Mouse (Mus musculus) cerebellum, adult 18-20 months (tissue): ENCODE measurements around the gene Hes2.

Experiments used
- DNase-seq, 2 experiments: peaks; one replicate each; pipeline ENCODE4 v3.0.0; 2021

Hes2 gene

DNA sequence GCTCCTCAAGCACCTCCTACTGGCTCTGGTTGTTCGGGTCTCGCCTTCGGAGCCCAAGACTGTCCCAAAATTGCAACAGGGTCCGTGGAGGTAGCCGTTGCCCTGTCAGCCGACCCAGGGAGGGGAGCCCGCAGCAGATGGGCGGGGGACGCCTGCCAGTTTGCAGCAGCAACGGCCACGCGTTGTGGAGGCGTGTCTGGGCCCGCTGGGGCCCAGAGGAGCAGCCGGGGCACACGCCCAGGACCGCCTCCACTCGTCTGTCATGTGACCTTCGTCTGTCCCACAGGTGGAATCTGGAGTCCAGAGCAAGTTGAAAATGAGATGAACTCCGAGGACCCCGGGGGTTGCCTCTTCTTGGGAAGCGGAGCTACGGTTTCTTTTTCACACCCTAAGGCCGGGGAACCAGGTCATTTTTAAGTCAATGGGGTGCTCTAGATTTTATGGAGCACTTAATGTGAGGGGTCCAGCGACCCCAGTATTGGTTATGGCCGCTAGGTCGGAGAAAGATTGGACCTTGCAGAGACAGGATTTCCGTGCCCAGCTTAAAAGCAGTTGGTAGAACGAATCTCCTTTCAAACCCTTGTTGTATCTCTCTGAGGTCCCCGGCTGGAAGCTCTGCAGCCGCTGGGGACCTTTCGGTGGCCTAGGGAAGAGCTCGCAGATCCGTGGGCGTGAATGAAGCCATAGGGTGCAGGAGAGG lies at the start of gene Hes2:
TSS of gene Hes2 (plus strand) at position 283 of the 700 bp plus-strand sequence.
- DNase-seq: no peak

GRCm38 (mm10) chr4:152109509-152109908 lies 49.2 kb upstream of the Hes2 start:
- no peak for DNase-seq

DNA sequence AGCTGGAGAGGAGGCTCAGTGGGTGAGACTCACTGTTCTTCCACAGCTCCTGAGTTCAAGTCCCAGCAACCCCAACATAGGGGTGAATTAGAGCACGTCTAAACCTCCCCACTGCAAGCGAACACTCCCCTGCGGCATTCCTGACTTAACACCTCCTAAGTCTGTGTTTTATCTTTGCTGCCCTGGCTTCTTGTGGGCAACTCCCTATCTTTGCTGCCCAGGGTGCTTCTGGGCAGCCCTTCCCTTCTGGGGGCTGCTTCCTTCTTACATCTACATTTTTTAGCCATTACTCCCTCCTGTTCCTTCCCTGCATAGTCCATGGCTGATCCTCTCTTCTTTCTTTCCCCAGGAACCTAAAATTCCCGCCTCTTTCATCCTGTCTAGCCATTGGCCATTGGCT lies 48.0 kb upstream of the Hes2 start:
- DNase-seq: no peak

DNA sequence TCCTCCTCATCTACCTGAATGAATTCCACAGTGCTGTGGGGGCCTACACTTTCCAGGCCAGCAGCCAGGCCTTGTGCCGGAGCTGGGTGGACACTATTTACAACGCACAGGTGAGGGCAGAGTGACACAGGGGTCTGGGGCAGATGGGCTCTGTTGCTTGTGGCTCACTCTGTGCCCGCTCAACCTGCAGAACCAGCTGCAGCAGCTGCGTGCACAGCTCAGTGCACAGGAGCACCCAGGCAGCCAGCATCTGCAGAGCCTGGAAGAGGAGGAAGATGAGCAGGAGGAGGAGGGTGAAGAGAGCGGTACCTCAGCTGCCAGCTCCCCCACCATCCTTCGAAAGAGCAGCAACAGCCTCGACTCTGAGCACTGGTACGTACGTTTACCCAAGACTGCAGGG lies 46.3 kb upstream of the Hes2 start:
- no peak for DNase-seq

DNA sequence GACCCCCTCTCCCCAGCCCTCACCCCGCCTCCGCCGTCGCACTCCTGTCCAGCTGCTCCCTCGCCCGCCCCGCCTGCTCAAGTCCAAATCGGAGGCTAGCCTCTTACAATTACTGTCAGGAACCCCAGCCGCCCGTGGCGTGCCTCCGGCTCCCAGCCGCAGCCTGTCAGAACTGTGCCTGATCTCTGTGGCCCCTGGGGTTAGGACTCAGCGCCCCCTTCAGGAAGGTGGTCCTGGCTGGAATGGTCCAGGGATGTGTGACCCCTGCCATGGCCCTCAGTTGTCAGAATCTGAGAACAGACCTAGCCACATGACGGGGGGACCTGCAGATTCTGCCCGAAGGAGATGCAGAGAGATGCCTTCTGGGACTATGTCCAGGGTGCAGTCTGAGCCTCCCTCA lies 44.6 kb upstream of the Hes2 start:
- no peak for DNase-seq

GRCm38 (mm10) chr4:152115921-152116612 lies 42.6 kb upstream of the Hes2 start, which contains the start of gene Tnfrsf25:
Gene Tnfrsf25, plus strand, starts transcription at chr4:152115934.
- no peak for DNase-seq

- DNase-seq: no peak
Measured at GRCm38 (mm10) chr4:152117538-152117937, 41.1 kb upstream of the Hes2 start.

- DNase-seq: peak in 1 of 2 experiments; percentile 33
Measured at GRCm38 (mm10) chr4:152119396-152120292, 39.0 kb upstream of the Hes2 start.

DNA sequence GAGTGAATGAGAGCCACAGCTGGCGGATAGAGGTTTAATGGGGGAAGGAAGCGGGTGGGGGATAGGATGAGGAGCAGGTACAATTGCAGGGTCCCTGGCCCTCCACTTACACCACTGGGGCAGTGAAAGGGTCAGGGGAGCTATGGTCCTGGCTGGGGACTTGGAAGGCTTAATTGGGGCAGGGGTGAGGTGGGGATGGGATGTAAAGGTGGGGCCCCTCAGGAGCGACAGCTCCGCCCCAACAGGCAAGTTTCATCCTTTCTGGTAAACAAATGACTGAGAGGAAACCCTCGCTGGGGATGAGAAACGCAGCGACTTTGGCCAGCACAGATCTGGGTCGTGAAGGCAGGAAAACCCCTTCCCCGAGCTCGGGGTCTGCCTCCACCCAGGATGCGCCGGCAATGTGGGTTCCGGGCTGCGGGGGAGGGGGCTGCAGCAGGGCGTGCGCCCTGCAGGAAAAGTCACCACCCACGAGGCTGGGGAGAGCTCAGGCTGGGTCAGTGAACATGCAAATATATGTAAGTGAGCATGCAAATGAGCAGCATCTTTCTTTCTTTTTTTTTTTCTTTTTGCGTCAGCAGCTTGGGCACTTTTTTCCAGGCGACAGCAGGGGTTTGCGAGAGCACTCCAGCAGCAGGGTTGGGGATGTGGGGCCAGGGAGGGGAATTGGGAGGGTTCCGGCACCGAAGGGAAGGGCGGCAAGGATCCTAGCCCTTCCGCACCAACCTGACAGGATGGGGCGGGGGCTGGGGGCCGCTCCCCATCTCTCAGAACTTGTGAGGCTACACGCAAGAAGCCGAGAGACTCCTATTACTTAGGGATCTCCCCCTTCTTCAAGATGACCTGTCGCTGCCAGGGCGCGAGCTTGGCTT lies 38.1 kb upstream of the Hes2 start:
- DNase-seq: no peak

- no peak for DNase-seq
Measured at GRCm38 (mm10) chr4:152121183-152121505, 37.5 kb upstream of the Hes2 start.

GRCm38 (mm10) chr4:152124361-152124961 lies 34.2 kb upstream of the Hes2 start:
- no peak for DNase-seq

- DNase-seq: peak; percentile 49 to 58
Measured at GRCm38 (mm10) chr4:152125161-152126025, 33.3 kb upstream of the Hes2 start.

DNA sequence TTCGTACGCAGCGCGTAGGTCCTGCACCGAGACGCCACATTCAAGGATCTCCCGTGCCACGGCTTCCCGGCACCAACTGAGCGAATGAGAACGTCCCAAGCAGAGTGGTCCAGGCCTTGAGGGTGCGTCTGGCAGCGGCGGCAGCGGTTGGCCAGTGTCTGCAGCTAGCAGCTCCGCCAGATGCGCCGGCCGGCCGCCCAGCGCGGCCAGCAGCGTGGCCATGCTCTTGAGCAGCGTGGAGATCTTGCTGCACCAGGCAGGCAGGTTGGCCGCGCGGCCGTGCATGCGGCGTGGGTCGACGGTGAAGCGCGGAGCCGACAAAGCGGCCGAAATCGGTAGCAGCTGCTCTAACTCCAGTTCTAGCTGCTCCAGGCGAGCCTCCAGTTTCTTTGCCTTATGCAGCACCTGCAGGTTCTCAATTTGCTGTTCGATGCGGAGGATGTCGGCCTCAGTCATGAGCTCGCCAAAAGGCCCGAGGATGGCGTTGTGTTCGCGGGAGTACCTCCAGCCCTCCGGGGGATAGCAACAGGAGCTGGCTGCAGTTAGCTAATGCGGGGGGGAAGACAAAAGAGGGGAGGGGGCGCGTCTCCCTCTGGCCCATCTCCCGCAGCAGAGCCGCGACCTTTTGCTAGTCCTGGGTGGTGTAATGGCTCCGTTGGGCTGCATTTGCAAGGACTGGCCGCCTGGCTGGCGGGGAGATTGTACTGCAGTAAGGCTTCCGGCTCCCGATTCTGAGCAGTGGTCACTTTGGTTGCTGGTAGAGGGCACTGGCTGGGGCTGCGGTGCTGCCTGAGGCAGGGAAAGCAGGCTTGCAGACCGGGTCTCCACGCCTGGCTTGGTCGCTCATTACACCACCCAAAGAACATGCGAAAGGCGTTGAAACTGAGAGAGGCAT lies 32.4 kb upstream of the Hes2 start:
- DNase-seq: peak in 1 of 2 experiments; percentile 15

DNA sequence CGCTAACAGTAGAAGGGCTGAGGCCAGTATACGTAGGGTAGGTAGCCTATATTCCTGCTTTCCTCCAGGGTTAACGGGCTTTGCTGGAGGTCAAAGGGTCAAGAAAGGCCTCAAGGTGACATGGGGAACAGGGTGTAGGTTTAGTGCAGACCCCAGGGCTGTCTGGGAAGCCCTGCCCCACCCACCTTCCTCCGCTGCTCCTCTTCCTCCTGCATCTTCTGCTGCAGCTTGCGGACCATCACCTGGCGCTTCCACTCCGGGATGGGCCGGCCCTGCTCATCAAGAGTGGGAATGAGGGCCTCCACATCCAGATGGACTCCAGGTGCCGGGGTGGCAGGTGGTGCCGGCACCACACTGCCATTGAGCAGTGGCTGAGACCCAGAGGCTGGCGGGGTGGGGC lies 30.8 kb upstream of the Hes2 start:
- no peak for DNase-seq

DNA sequence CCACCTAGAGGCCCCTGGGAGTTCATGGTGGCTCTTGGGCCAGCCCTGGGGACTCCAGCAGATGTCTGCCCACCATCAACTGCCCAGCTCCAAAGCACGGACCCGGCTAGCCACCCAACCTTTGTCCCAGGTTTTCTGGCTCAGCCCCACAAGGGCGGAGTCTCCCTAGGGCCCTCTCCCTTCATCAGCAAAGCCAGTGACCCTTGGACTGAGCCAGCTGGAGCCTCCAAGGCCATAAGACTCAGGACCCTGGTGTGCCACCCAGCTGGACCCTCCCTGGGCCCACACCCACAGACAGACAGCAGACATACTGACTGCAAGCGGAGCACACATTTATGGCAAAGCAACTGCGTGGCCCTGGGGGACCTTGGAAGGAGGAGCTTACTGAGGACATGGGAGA lies 29.9 kb upstream of the Hes2 start:
- no peak for DNase-seq

DNA sequence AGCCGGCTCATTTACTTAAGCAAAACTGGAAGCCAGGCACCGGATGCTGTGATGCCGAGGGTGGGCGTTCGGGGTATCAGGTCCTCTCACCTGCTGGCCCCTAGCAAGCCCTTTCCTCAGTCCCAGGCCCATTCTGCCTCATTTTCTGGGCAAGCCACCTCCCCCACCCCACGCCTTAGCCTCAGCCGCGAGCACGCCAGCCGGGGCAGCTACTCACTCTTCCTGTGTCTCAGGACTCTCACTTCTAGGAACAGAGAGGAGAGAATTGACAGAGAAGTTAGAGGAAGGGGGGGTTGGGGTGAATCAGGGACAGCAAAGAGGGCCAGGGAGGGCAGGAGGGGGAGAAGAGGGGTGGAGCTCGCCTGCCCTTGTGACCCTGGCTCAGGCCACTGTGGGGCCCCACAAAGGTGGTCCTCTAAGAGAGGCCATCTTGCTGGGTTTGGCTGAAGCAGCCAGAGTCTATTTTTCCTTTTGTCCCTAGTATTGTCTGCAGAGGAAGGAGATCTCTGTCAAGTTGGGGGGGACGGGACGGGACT lies 29.2 kb upstream of the Hes2 start:
- DNase-seq: no peak

DNA sequence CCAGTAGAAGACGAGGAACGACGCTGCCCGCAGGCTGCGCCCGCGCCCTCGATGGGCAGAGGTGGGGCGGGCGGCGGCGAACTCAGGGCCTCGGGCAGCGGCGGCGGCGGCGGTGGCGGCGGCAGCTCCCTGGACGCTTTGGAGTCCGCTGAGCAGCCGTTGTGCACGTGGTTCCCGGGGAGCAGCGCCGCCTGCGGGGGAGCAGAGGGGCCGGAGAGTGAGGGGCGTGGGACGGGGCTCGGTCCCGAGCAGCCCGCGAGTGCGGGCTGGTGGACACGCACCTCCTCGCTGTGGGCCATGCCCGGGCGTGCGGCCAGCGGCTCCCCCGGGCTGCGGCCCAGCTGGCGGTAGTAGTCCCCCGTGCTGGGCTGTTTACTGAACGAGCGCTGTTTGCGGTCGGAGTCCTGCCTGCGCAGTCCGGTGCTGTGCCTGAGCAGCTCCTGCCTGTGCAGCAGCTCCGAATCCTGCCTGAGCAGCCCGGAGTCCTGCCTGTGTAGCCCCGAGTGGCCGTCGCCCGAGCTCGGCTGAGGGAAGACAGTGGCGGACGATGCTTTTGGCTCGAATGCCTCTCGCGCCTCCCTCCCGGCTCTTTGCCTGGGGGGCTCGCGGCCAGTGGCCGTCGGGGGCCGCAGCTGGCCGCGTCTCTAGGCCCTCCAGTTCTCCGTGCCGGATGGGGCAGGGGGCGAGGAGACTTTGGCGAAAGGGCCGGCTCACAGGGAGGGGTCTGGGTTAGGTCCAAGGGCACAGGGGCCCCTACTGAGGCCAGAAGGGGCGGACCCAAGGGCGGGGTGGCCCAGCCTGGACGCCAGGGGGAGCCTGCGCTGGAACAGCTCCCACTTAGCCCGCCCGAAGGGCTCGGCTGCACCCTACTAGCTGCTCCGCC lies 27.7 kb upstream of the Hes2 start:
- peak; percentile 27 to 43 for DNase-seq
